Mouse (Mus musculus): ENCODE results near the gene Tgfa. TPM values are rescaled to one million over a fixed set of nuclear protein-coding genes. Genes with fewer than 3 reads are reported as not detected.

Gene Tgfa
- polyA plus RNA-seq, 1 experiment from 2014 or later, result 2.4 TPM

DNA sequence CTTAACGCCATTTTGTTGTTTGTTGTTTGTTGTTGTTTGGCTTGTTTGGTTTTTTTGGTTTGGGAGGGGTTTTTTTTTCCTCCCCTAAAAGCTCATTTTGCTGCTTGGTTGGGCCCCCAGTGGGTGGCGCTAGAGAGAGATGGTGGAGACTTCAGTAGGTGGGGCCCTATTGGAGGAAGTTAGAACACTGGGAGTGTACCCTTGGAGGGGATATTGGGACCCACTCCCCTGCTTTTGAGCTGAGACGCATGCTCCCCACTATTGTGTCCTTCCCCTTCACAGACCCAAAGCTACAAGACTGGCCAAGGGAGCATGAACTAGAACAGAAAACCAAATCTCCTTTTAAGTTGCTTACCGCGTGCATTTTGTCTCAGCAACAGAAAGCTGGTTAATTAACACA lies 1.1 kb upstream of the Tgfa start:
- Histone ChIP-seq H3K4me1 (peaks cover 41% of the 10 kb centered on the region), H3K27ac (replicated peaks) (no peak overlapping the region), H3K36me3 (replicated peaks) (no peaks in the 10 kb centered on the region), H3K9me3 (no peaks in the 10 kb centered on the region), H3K4me3 (no peak overlapping the region), H3K27me3 (replicated peaks; ENCODE audit: low read depth, poor library complexity, severe bottlenecking) (peaks cover 62% of the 10 kb centered on the region)
- DNase-seq (ENCODE audit: low spot score), result peak; percentile 48
- 54% methylated on average over 5 of the region's 5 CpGs for WGBS

GRCm38 (mm10) chr6:86196034-86196433 lies 1.0 kb downstream of the Tgfa start:
- WGBS, result 7% methylated on average over 14 of the region's 14 CpGs
- H3K27me3 ChIP-seq (replicated peaks; ENCODE audit: low read depth, poor library complexity, severe bottlenecking), result peaks cover 62% of the 10 kb centered on the region
- DNase-seq (ENCODE audit: low spot score), result peak; percentile 24

GRCm38 (mm10) chr6:86197150-86197862 lies 2.3 kb downstream of the Tgfa start:
- Histone ChIP-seq H3K27ac (replicated peaks) (no peak overlapping the region), H3K36me3 (replicated peaks) (no peaks in the 10 kb centered on the region), H3K4me1 (peaks cover 41% of the 10 kb centered on the region), H3K9me3 (no peaks in the 10 kb centered on the region), H3K27me3 (replicated peaks; ENCODE audit: low read depth, poor library complexity, severe bottlenecking) (peaks cover 62% of the 10 kb centered on the region), H3K4me3 (peak overlapping the region; percentile 32; the same call in 1 of the 2 replicates)
- WGBS, result 20% methylated on average over 11 of the region's 11 CpGs
- DNase-seq (ENCODE audit: low spot score), result peak; percentile 53

More at GRCm38 (mm10) chr6:86196034-86196433, 1.0 kb downstream of the Tgfa start:
- Histone ChIP-seq H3K27ac (replicated peaks) (no peak overlapping the region), H3K36me3 (replicated peaks) (no peaks in the 10 kb centered on the region), H3K9me3 (no peaks in the 10 kb centered on the region), H3K4me3 (peak overlapping the region; percentile 80), H3K4me1 (peaks cover 41% of the 10 kb centered on the region)

- H3K27ac ChIP-seq (replicated peaks), result no peak overlapping the region
- no peaks in the 10 kb centered on the region for H3K9me3 ChIP-seq
- H3K36me3 ChIP-seq (replicated peaks), result no peaks in the 10 kb centered on the region
- 82% methylated on average over 5 of the region's 5 CpGs for WGBS
- H3K4me1 ChIP-seq, result peaks cover 22% of the 10 kb centered on the region
- DNase-seq (ENCODE audit: low spot score), result no peak
- no peak overlapping the region for H3K4me3 ChIP-seq
- peaks cover 32% of the 10 kb centered on the region for H3K27me3 ChIP-seq (replicated peaks; ENCODE audit: low read depth, poor library complexity, severe bottlenecking)
Measured at GRCm38 (mm10) chr6:86200934-86201333, 5.9 kb downstream of the Tgfa start.

DNA sequence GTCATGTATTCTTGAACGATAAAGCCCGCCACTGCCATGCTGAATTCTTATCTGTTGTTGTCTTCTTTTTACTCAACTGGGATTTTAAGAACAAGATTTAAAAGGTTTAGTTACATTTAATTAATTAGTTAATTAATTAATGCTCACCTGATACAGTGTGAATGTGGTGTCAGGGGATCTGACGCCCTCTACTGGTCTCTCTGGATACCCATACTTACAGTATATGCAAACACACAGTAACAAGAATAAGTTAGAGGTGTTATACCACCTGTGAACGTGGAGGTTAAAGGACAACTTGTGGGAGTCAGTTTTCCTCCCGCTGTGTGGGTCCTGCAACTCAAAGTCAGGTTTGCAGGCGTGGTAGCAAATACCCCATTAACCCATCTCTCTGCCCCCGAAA lies 8.1 kb downstream of the Tgfa start:
- H3K27ac ChIP-seq (replicated peaks), result no peak overlapping the region
- peaks cover 10% of the 10 kb centered on the region for H3K27me3 ChIP-seq (replicated peaks; ENCODE audit: low read depth, poor library complexity, severe bottlenecking)
- H3K4me3 ChIP-seq, result no peak overlapping the region
- peaks cover 5% of the 10 kb centered on the region; the same call in 1 of the 2 replicates for H3K4me1 ChIP-seq
- DNase-seq (ENCODE audit: low spot score), result no peak
- no peaks in the 10 kb centered on the region for H3K9me3 ChIP-seq
- WGBS, result 81% methylated on average over 7 of the region's 7 CpGs
- no peaks in the 10 kb centered on the region for H3K36me3 ChIP-seq (replicated peaks)

- H3K4me1 ChIP-seq, result peaks cover 22% of the 10 kb centered on the region
- DNase-seq (ENCODE audit: low spot score), result no peak
- H3K4me3 ChIP-seq, result no peak overlapping the region
- no peak overlapping the region for H3K27ac ChIP-seq (replicated peaks)
- 84% methylated on average over 6 of the region's 6 CpGs for WGBS
- H3K9me3 ChIP-seq, result no peaks in the 10 kb centered on the region
- H3K27me3 ChIP-seq (replicated peaks; ENCODE audit: low read depth, poor library complexity, severe bottlenecking), result no peaks in the 10 kb centered on the region
- no peaks in the 10 kb centered on the region for H3K36me3 ChIP-seq (replicated peaks)
Measured at GRCm38 (mm10) chr6:86206014-86206413, 11.0 kb downstream of the Tgfa start.

DNA sequence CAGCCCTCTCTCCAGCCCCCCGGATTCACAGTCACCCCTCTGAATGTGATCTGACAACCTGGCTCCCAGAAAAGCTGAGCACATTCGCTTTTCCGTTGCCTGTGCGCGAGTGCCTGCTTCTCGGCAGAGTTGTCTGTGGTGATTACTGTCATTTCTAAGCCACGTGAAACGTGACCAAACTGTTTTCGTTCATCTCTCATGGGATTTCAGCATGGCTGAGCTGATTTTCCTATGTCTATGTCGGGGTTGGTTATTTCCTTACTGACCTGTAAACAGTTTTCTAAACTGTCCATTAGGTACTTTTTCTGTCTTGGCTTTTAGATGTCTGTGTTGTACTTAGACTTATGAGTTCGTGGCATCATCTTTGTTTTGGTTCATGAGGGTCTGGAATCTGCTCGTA lies 12.0 kb downstream of the Tgfa start:
- peaks cover 26% of the 10 kb centered on the region for H3K4me1 ChIP-seq
- no peak overlapping the region for H3K27ac ChIP-seq (replicated peaks)
- no peak for DNase-seq (ENCODE audit: low spot score)
- no peaks in the 10 kb centered on the region for H3K36me3 ChIP-seq (replicated peaks)
- no peaks in the 10 kb centered on the region for H3K9me3 ChIP-seq
- 77% methylated on average over 12 of the region's 12 CpGs for WGBS
- H3K27me3 ChIP-seq (replicated peaks; ENCODE audit: low read depth, poor library complexity, severe bottlenecking), result no peaks in the 10 kb centered on the region
- no peak overlapping the region for H3K4me3 ChIP-seq

DNA sequence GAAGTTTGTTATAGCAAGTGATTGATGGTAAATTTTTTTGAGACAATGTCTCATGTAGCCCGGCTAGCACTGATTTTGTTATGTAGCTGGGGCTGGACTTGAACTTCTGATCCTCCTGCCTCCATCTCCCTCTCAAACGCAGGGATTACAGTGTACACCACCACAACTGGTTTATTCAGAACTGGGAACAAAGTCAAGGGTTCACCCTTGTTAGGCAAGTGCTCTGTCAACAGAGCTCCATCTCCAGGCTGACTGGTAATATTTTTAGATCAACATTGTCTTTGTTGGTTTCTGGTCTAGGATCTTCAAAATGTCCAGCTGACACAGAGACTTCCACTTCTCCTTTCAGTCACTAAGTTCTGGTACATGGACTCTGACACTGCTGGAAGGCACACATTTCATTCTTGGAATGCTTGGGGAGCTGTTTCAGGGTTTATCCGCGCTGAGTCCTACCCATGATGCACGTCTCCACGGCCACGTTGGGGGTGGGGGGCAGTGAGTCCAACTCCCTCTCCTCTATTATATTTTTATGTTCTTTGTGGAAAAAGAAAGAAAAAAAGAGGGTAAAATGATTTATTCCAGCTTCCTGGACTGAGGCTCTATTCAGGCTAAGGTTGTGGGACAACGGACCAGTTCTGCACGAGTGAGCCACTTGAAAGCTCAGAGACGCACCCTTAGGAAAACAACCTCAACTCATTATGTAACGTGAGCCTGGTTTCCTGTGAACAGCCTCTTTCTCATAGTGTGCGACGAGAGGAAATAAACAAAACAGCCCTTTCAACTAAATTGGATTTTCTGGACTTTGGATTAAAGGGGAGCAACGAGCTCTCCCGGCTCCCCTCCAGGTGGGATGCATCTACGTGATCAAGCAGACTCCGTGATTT lies 14.4 kb downstream of the Tgfa start:
- Histone ChIP-seq H3K9me3 (no peaks in the 10 kb centered on the region), H3K4me3 (peak overlapping the region; percentile 38), H3K4me1 (peaks cover 26% of the 10 kb centered on the region), H3K27me3 (replicated peaks; ENCODE audit: low read depth, poor library complexity, severe bottlenecking) (no peaks in the 10 kb centered on the region), H3K27ac (replicated peaks) (peak overlapping the region; percentile 57), H3K36me3 (replicated peaks) (no peaks in the 10 kb centered on the region)
- WGBS, result 29% methylated on average over 17 of the region's 17 CpGs
- peak; percentile 23 for DNase-seq (ENCODE audit: low spot score)

DNA sequence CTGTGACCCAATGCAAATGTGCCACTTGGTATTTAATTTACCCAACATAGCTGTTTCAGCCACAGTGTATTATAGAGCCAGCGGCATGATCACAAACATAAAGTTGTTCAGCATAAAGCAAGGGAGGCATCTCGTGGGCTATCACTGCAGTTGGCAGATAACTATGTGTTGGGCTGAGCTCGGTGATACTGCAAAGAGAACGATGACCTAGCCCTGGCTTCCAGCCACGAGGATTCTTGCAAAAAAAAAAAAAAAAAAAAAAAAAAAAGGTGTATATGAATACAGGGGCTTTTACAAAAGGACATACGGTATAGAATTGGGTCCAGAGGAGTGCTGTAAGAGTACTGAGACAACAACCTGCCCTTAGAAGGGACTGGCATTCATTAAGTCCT lies 15.0 kb downstream of the Tgfa start:
- DNase-seq (ENCODE audit: low spot score), result no peak
- H3K27me3 ChIP-seq (replicated peaks; ENCODE audit: low read depth, poor library complexity, severe bottlenecking), result no peaks in the 10 kb centered on the region
- H3K4me3 ChIP-seq, result peak overlapping the region; percentile 38
- H3K4me1 ChIP-seq, result peaks cover 26% of the 10 kb centered on the region
- H3K9me3 ChIP-seq, result no peaks in the 10 kb centered on the region
- no peaks in the 10 kb centered on the region for H3K36me3 ChIP-seq (replicated peaks)
- no peak overlapping the region for H3K27ac ChIP-seq (replicated peaks)
- 58% methylated on average over 6 of the region's 6 CpGs for WGBS

DNA sequence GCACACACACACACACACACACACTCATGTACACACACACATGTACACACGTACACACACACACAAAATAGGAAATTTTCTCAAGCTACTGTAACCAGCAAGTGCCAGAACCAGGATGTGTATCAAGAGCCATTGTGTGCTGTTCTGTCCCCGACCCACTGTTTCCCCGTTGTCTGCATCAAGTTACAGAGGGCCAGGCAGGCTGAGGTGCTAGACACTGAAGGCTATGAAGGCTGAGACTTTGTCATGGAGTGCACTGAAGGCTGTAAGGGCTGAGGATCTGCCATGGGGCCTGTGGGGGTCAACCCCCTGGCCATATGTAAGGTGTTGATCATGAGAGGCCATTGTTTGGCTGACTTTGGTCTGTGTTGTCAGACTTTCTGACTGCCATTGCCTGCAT lies 15.6 kb downstream of the Tgfa start:
- WGBS, result 62% methylated on average over 3 of the region's 3 CpGs
- Histone ChIP-seq H3K27me3 (replicated peaks; ENCODE audit: low read depth, poor library complexity, severe bottlenecking) (no peaks in the 10 kb centered on the region), H3K27ac (replicated peaks) (peak overlapping the region; percentile 48; the same call in 1 of the 2 replicates), H3K4me1 (peaks cover 26% of the 10 kb centered on the region), H3K4me3 (no peak overlapping the region), H3K9me3 (no peaks in the 10 kb centered on the region), H3K36me3 (replicated peaks) (no peaks in the 10 kb centered on the region)
- DNase-seq (ENCODE audit: low spot score), result no peak

DNA sequence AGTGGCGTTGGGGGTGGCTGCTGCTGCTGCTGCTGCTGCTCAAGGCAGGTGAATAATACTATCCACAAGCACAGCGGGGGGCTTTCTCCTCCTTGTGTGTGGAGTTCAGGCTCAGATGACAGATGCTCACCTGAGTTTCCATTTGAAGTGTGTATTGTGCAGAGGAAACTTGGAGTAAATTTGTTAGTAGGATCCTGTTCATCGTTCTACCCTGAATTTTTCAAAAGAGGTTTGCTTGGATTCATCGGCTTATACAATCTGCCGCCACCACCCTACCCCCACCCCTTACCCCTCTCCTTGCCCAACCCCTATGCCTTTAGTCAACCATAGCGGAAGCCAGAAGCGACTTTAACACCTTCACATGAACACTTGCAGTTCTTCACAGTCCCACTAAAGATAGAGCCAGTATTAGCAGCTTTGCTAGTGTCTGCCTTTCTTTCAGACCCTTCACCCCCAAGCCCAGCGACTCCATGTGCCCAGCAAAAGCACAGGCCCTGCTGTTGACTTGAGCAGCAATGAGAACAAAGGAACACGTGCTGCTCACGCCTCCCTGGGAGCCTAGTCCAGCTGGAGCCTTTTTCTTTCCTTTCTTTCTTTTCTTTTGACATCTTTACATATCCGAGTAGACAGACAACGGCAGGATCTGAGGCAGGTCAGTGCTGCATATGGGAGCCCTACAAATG lies 16.2 kb downstream of the Tgfa start:
- H3K27ac ChIP-seq (replicated peaks), result peak overlapping the region; percentile 48
- peak; percentile 26 for DNase-seq (ENCODE audit: low spot score)
- no peak overlapping the region for H3K4me3 ChIP-seq
- H3K4me1 ChIP-seq, result peaks cover 26% of the 10 kb centered on the region
- H3K36me3 ChIP-seq (replicated peaks), result no peaks in the 10 kb centered on the region
- H3K9me3 ChIP-seq, result no peaks in the 10 kb centered on the region
- no peaks in the 10 kb centered on the region for H3K27me3 ChIP-seq (replicated peaks; ENCODE audit: low read depth, poor library complexity, severe bottlenecking)
- WGBS, result 62% methylated on average over 12 of the region's 12 CpGs

- H3K4me3 ChIP-seq, result no peak overlapping the region
- no peaks in the 10 kb centered on the region for H3K36me3 ChIP-seq (replicated peaks)
- 89% methylated on average over 3 of the region's 3 CpGs for WGBS
Measured at GRCm38 (mm10) chr6:86212871-86213640, 18.0 kb downstream of the Tgfa start.

More at GRCm38 (mm10) chr6:86212871-86213640, 18.0 kb downstream of the Tgfa start:
- Histone ChIP-seq H3K4me1 (peaks cover 22% of the 10 kb centered on the region), H3K9me3 (no peaks in the 10 kb centered on the region), H3K27ac (replicated peaks) (no peak overlapping the region), H3K27me3 (replicated peaks; ENCODE audit: low read depth, poor library complexity, severe bottlenecking) (no peaks in the 10 kb centered on the region)
- no peak for DNase-seq (ENCODE audit: low spot score)

Measured in embryonic facial prominence, embryonic 10.5 days (tissue).